Mouse (Mus musculus) lung, adult 2 months (tissue): ENCODE measurements around the gene Nol4l.

ENCODE experiments used
- CTCF ChIP-seq: fragments of 200-500 bp; IDR thresholded peaks from 2 replicates; pipeline ENCODE4 v1.5.1; 2011; ENCODE audit warnings: mild to moderate bottlenecking, low read length, control low read depth; ENCODE audit not compliant: insufficient read depth
- POLR2A ChIP-seq: fragments of 200-500 bp; IDR thresholded peaks from 2 replicates; pipeline ENCODE4 v1.6.1; 2011; ENCODE audit warnings: low read depth, mild to moderate bottlenecking, control low read depth, low read length, borderline replicate concordance; ENCODE audit errors: extremely low read depth

DNA sequence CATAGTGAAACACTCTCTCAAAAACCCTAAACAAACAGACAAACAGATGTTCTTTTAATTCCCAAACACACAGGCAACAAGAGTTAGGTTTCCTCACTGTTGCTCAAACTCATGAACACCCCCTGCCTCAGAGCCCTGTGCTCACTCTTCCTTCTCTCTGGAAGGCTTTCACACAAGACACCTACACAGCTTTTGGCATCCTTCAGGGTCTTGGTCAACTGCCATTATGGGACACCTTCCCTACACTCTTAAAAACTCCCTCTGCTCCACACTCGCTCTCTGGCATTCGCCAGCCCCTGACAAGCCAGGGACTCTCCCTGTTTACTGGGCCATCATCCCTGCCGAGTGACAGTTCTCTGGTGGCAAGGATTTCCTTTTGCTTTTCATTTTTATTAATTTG lies 15.8 kb downstream of the Nol4l start:
- TF ChIP-seq CTCF (no peak), POLR2A (no peak)
